Mouse (Mus musculus) c-Kit-positive CD71-negative TER-119-negative erythroid progenitor cells, embryonic 14.5 days (primary cell): ENCODE data around the gene Tpt1.

Experiments used
- DNase-seq: peaks from one replicate; pipeline ENCODE4 v3.0.0-alpha.2; 2013; ENCODE audit warnings: low read depth

Tpt1 gene

GRCm38 (mm10) chr14:75877297-75877696 lies 32.4 kb downstream of the Tpt1 start:
- DNase-seq: no peak

- DNase-seq: no peak
Measured at GRCm38 (mm10) chr14:75878980-75879379, 34.1 kb downstream of the Tpt1 start.

GRCm38 (mm10) chr14:75881856-75882255 lies 37.0 kb downstream of the Tpt1 start:
- DNase-seq: no peak

- no peak for DNase-seq
Measured at GRCm38 (mm10) chr14:75883330-75883729, 38.4 kb downstream of the Tpt1 start.

- DNase-seq: no peak
Measured at GRCm38 (mm10) chr14:75883873-75884272, 39.0 kb downstream of the Tpt1 start.

GRCm38 (mm10) chr14:75892118-75892517 lies 47.2 kb downstream of the Tpt1 start:
- no peak for DNase-seq
